Mouse (Mus musculus) lung, embryonic 14.5 days (tissue): ENCODE measurements at regions not wholly inside any gene's neighbourhood (a gene's known extent, or its start where the extent isn't known, plus 50 kb on each side); places are given as distances from the start of the nearest gene placed in this dataset.

Experiments used
- ATAC-seq: fragments of 200-750 bp; cut with Nextera tagmentation; 2 replicates; pipeline ENCODE4 v1.8.0; 2017; ENCODE audit warnings: mild to moderate bottlenecking, moderate TSS enrichment, moderate library complexity; ENCODE audit not compliant: insufficient read depth
- DNase-seq: peaks from one replicate; pipeline ENCODE4 v3.0.0-alpha.2; 2015
- H3K27ac ChIP-seq: fragments of 300-500 bp; sonication (generic); 2 replicates; pipeline ENCODE4 v1.5.1; 2014; ENCODE audit warnings: low read depth, mild to moderate bottlenecking, moderate library complexity
- H3K27me3 ChIP-seq: fragments of 300-500 bp; sonication (generic); 2 replicates; pipeline ENCODE4 v1.6.1; 2014; ENCODE audit warnings: low read length, control low read depth; ENCODE audit not compliant: insufficient read depth
- H3K36me3 ChIP-seq: fragments of 300-500 bp; sonication (generic); 2 replicates; pipeline ENCODE4 v1.6.1; 2014; ENCODE audit warnings: control low read depth; ENCODE audit not compliant: insufficient read depth
- H3K4me1 ChIP-seq: fragments of 300-500 bp; sonication (generic); 2 replicates; pipeline ENCODE4 v1.6.1; 2014; ENCODE audit warnings: antibody characterized with exemption, control low read depth; ENCODE audit not compliant: insufficient read depth
- H3K4me2 ChIP-seq: fragments of 300-500 bp; sonication (generic); 2 replicates; pipeline ENCODE4 v1.6.1; 2014; ENCODE audit warnings: mild to moderate bottlenecking
- H3K4me3 ChIP-seq: fragments of 300-500 bp; sonication (generic); 2 replicates; pipeline ENCODE4 v1.5.1; 2014; ENCODE audit warnings: low read depth, low read length
- H3K9ac ChIP-seq: fragments of 300-500 bp; sonication (generic); 2 replicates; pipeline ENCODE4 v1.6.1; 2014
- H3K9me3 ChIP-seq: fragments of 300-500 bp; sonication (generic); 2 replicates; pipeline ENCODE4 v1.6.1; 2016; ENCODE audit warnings: low read depth, low read length, control low read depth
- CTCF ChIP-seq: IDR thresholded peaks from 2 replicates; pipeline ENCODE4 v1.5.1; 2016; ENCODE audit warnings: antibody characterized with exemption, low read depth
- WGBS: fragments of 180-500 bp; shearing (Covaris S2); extraction: QIAGEN DNeasy Blood & Tissue Kit; methylation state at CpG from one replicate; pipeline ENCODE4 v1.1.7; 2014; 5-methylcytosine and 5-hydroxymethylcytosine counted together

- Histone ChIP-seq H3K4me3 (no peak overlapping the region), H3K4me1 (no peaks in the 10 kb centered on the region), H3K36me3 (no peaks in the 10 kb centered on the region), H3K27ac (no peak overlapping the region), H3K4me2 (no peak overlapping the region), H3K27me3 (no peaks in the 10 kb centered on the region), H3K9ac (no peak overlapping the region), H3K9me3 (no peaks in the 10 kb centered on the region)
- ATAC-seq (no peak), DNase-seq (no peak)
- WGBS, result 78% methylated on average over 3 of the region's 3 CpGs
- no peak for TF ChIP-seq CTCF
Measured at GRCm38 (mm10) chr8:97733338-97733737, 1682.9 kb downstream of the Cdh8 start.

- WGBS, result 70% methylated on average over 4 of the region's 4 CpGs
- DNase-seq (no peak), ATAC-seq (no peak)
- Histone ChIP-seq H3K4me2 (no peak overlapping the region), H3K9me3 (no peaks in the 10 kb centered on the region), H3K27ac (no peak overlapping the region), H3K4me1 (no peaks in the 10 kb centered on the region), H3K27me3 (no peaks in the 10 kb centered on the region), H3K36me3 (no peaks in the 10 kb centered on the region), H3K9ac (no peak overlapping the region), H3K4me3 (no peak overlapping the region)
- TF ChIP-seq CTCF, result no peak
Measured at GRCm38 (mm10) chr8:97722627-97723026, 1693.6 kb downstream of the Cdh8 start.

GRCm38 (mm10) chr8:97701706-97702105 lies 1714.6 kb downstream of the Cdh8 start:
- WGBS, result 92% methylated on average over 1 of the region's 1 CpGs
- Histone ChIP-seq H3K36me3 (no peaks in the 10 kb centered on the region), H3K27me3 (no peaks in the 10 kb centered on the region), H3K9ac (no peak overlapping the region), H3K27ac (no peak overlapping the region), H3K4me1 (no peaks in the 10 kb centered on the region), H3K9me3 (no peaks in the 10 kb centered on the region), H3K4me3 (no peak overlapping the region), H3K4me2 (no peak overlapping the region)
- DNase-seq (peak; percentile 42), ATAC-seq (no peak)
- no peak for TF ChIP-seq CTCF

- H3K9ac ChIP-seq, result no peak overlapping the region
- no peaks in the 10 kb centered on the region for H3K9me3 ChIP-seq
- no peaks in the 10 kb centered on the region for H3K4me1 ChIP-seq
- DNase-seq (no peak), ATAC-seq (no peak)
- no peak overlapping the region for H3K4me3 ChIP-seq
- H3K27me3 ChIP-seq, result no peaks in the 10 kb centered on the region
- no peak overlapping the region for H3K27ac ChIP-seq
- no peak for TF ChIP-seq CTCF
- H3K4me2 ChIP-seq, result no peak overlapping the region
- no peaks in the 10 kb centered on the region for H3K36me3 ChIP-seq
- 90% methylated on average over 2 of the region's 2 CpGs for WGBS
Measured at GRCm38 (mm10) chr8:97664404-97664803, 1751.9 kb downstream of the Cdh8 start.

- Histone ChIP-seq H3K4me1 (no peaks in the 10 kb centered on the region), H3K4me3 (no peak overlapping the region), H3K27ac (no peak overlapping the region), H3K9ac (no peak overlapping the region), H3K36me3 (no peaks in the 10 kb centered on the region), H3K4me2 (no peak overlapping the region), H3K9me3 (no peaks in the 10 kb centered on the region), H3K27me3 (no peaks in the 10 kb centered on the region)
- ATAC-seq, result no peak
- WGBS, result 92% methylated on average over 2 of the region's 2 CpGs
- TF ChIP-seq CTCF, result no peak
- no peak for DNase-seq
Measured at GRCm38 (mm10) chr8:97662144-97662543, 1754.1 kb downstream of the Cdh8 start.

GRCm38 (mm10) chr8:97651802-97652201 lies 1763.5 kb upstream of the Got2 start:
- ATAC-seq (no peak; the same call in 1 of the 2 replicates), DNase-seq (peak; percentile 1)
- Histone ChIP-seq H3K9me3 (no peaks in the 10 kb centered on the region), H3K36me3 (no peaks in the 10 kb centered on the region), H3K27ac (no peak overlapping the region), H3K4me3 (no peak overlapping the region), H3K4me1 (no peaks in the 10 kb centered on the region), H3K27me3 (no peaks in the 10 kb centered on the region), H3K4me2 (no peak overlapping the region), H3K9ac (no peak overlapping the region)
- no peak for TF ChIP-seq CTCF
- 68% methylated on average over 4 of the region's 4 CpGs for WGBS

- TF ChIP-seq CTCF, result no peak
- no peak for DNase-seq
- WGBS, result 56% methylated on average over 1 of the region's 1 CpGs
- no peak for ATAC-seq
- Histone ChIP-seq H3K27ac (no peak overlapping the region), H3K27me3 (no peaks in the 10 kb centered on the region), H3K4me1 (no peaks in the 10 kb centered on the region), H3K36me3 (no peaks in the 10 kb centered on the region), H3K4me3 (no peak overlapping the region), H3K9ac (no peak overlapping the region), H3K9me3 (no peaks in the 10 kb centered on the region), H3K4me2 (no peak overlapping the region)
Measured at GRCm38 (mm10) chr8:97632980-97633379, 1744.6 kb upstream of the Got2 start.
